Mouse (Mus musculus) CH12.LX (cell line): ENCODE results near the gene E2f2. TPM values are rescaled to one million over a fixed set of nuclear protein-coding genes. Genes with fewer than 3 reads are reported as not detected.

Source experiments
- DNase-seq: peaks from one replicate; pipeline ENCODE4 v3.0.0-alpha.2; 2013; ENCODE audit errors: extremely low read depth
- H3K27ac ChIP-seq: 2 replicates; pipeline ENCODE4 v1.5.1; 2012; ENCODE audit warnings: low read depth, mild to moderate bottlenecking, control low read depth, moderate library complexity; ENCODE audit not compliant: insufficient read depth
- H3K27me3 ChIP-seq: replicated peaks from 2 replicates; pipeline ENCODE3; 2012; ENCODE audit warnings: inconsistent platforms
- H3K36me3 ChIP-seq, 2 experiments: replicated peaks in 1 of 2; 2 replicates each; pipeline versions ENCODE3 to v1.6.1; 2012; ENCODE audit warnings: inconsistent platforms in 1 of 2, low read length in 1 of 2, mild to moderate bottlenecking in 1 of 2, mixed read lengths in 1 of 2, moderate library complexity in 1 of 2; ENCODE audit not compliant: control insufficient read depth in 1 of 2, insufficient read depth in 1 of 2
- H3K4me1 ChIP-seq, 2 experiments: 2 replicates each; pipeline ENCODE4 v1.6.1; 2012; ENCODE audit warnings: inconsistent platforms in 1 of 2, moderate library complexity in 1 of 2; ENCODE audit not compliant: insufficient read depth in 2 of 2, control insufficient read depth in 1 of 2
- H3K4me2 ChIP-seq: 2 replicates; pipeline ENCODE4 v1.6.1; 2012; ENCODE audit warnings: low read depth, mild to moderate bottlenecking, control low read depth; ENCODE audit not compliant: poor library complexity, insufficient read depth, severe bottlenecking
- H3K4me3 ChIP-seq, 3 experiments: fragments of 150-350 bp in 1 of 3; sonication (generic) in 1 of 3; replicated peaks in 1 of 3; 2 replicates each; pipeline versions ENCODE3 to v1.5.1; 2011 to 2012; ENCODE audit warnings: low read depth in 2 of 3, low read length in 2 of 3, mild to moderate bottlenecking in 2 of 3, moderate library complexity in 2 of 3, control low read depth in 1 of 3, improper control_type of control experiment in 1 of 3, inconsistent platforms in 1 of 3, mixed read lengths in 1 of 3; ENCODE audit not compliant: poor library complexity in 1 of 3
- H3K79me2 ChIP-seq: replicated peaks from 2 replicates; pipeline ENCODE4 v1.6.1; 2012; ENCODE audit warnings: mild to moderate bottlenecking, moderate library complexity; ENCODE audit not compliant: control insufficient read depth, poor library complexity, insufficient read depth, severe bottlenecking; ENCODE audit errors: extremely low read depth
- H3K9ac ChIP-seq: 2 replicates; pipeline ENCODE4 v1.6.1; 2012; ENCODE audit warnings: low read depth, mild to moderate bottlenecking, control low read depth, moderate library complexity; ENCODE audit not compliant: insufficient read depth
- H3K9me3 ChIP-seq: replicated peaks from 2 replicates; pipeline ENCODE3; 2012; ENCODE audit warnings: low read length, inconsistent platforms, mixed read lengths
- BHLHE40 ChIP-seq: IDR thresholded peaks from 2 replicates; pipeline ENCODE4 v1.6.1; 2011; ENCODE audit warnings: mild to moderate bottlenecking, low read depth, low read length, improper control_type of control experiment
- CHD1 ChIP-seq: IDR thresholded peaks from 2 replicates; pipeline ENCODE4 v1.6.1; 2012; ENCODE audit warnings: low read depth, low read length, improper control_type of control experiment, inconsistent platforms
- CTCF ChIP-seq, 2 experiments: IDR thresholded peaks in 1 of 2; conservative IDR thresholded peaks in 1 of 2; 2 replicates each; pipeline ENCODE4 v1.5.1; 2011 to 2012; ENCODE audit warnings: low read depth in 2 of 2, low read length in 2 of 2, improper control_type of control experiment in 1 of 2, inconsistent platforms in 1 of 2, mild to moderate bottlenecking in 1 of 2, moderate library complexity in 1 of 2
- EP300 ChIP-seq: IDR thresholded peaks from 2 replicates; pipeline ENCODE4 v1.6.1; 2011; ENCODE audit warnings: low read length, improper control_type of control experiment
- ETS1 ChIP-seq: conservative IDR thresholded peaks from 2 replicates; pipeline ENCODE4 v1.6.1; 2012; ENCODE audit warnings: low read depth, mild to moderate bottlenecking, inconsistent platforms, low read length, improper control_type of control experiment, moderate library complexity
- JUN ChIP-seq: IDR thresholded peaks from 2 replicates; pipeline ENCODE4 v1.6.1; 2011; ENCODE audit warnings: low read depth, mild to moderate bottlenecking, low read length, improper control_type of control experiment, moderate library complexity; ENCODE audit not compliant: insufficient read depth
- KAT2A ChIP-seq: IDR thresholded peaks from 2 replicates; pipeline ENCODE4 v1.6.1; 2012; ENCODE audit warnings: low read length, improper control_type of control experiment, inconsistent platforms; ENCODE audit not compliant: insufficient replicate concordance
- MAZ ChIP-seq: IDR thresholded peaks from 2 replicates; pipeline ENCODE4 v1.6.1; 2012; ENCODE audit warnings: low read depth, mild to moderate bottlenecking, inconsistent platforms, low read length, improper control_type of control experiment, moderate library complexity
- MYC ChIP-seq: IDR thresholded peaks from 2 replicates; pipeline ENCODE4 v1.6.1; 2011; ENCODE audit warnings: low read depth, mild to moderate bottlenecking, improper control_type of control experiment, low read length
- POLR2A ChIP-seq: IDR thresholded peaks from 2 replicates; pipeline ENCODE4 v1.6.1; 2011; ENCODE audit warnings: low read depth, mild to moderate bottlenecking, improper control_type of control experiment, low read length
- RAD21 ChIP-seq: IDR thresholded peaks from 2 replicates; pipeline ENCODE4 v1.6.1; 2011; ENCODE audit warnings: low read depth, mild to moderate bottlenecking, low read length, improper control_type of control experiment, moderate library complexity
- RCOR1 ChIP-seq: conservative IDR thresholded peaks from 2 replicates; pipeline ENCODE4 v1.6.1; 2012; ENCODE audit warnings: low read depth, mild to moderate bottlenecking, inconsistent platforms, low read length, improper control_type of control experiment
- SIN3A ChIP-seq: IDR thresholded peaks from 2 replicates; pipeline ENCODE4 v1.6.1; 2012; ENCODE audit warnings: low read length, improper control_type of control experiment, inconsistent platforms
- SMC3 ChIP-seq: IDR thresholded peaks from 2 replicates; pipeline ENCODE4 v1.6.1; 2011; ENCODE audit warnings: low read depth, low read length, improper control_type of control experiment
- USF2 ChIP-seq: conservative IDR thresholded peaks from 2 replicates; pipeline ENCODE4 v1.6.1; 2011; ENCODE audit warnings: low read depth, low read length, improper control_type of control experiment
- ZNF384 ChIP-seq: IDR thresholded peaks from 2 replicates; pipeline ENCODE4 v1.6.1; 2012; ENCODE audit warnings: low read depth, low read length, improper control_type of control experiment, inconsistent platforms
- dilution Hi-C: fragments of 300-500 bp; cut with MboI; formaldehyde crosslinking; loops from 2 replicates; pipeline ENCODE4 v1.14.3; 2020; ENCODE audit warnings: low sequenced_read_pairs; ENCODE audit not compliant: extremely low pct_unique_long_range_greater_than_20kb, extremely low pct_ligation_motif_present
- in situ Hi-C: fragments of 300-500 bp; cut with MboI; formaldehyde crosslinking; loops from 3 replicates; pipeline ENCODE4 v1.14.3; 2019; ENCODE audit warnings: low sequenced_read_pairs, low pct_ligation_motif_present, low pct_unique_long_range_greater_than_20kb, mixed read lengths
- polyA plus RNA-seq: library from polyadenylated mRNA; unstranded; fragments of >175 nt; gene quantifications from 2 replicates; pipeline ENCODE4 v1.2.1, GENCODE M21; 2012; ENCODE audit warnings: low read depth; ENCODE audit not compliant: insufficient read length
- total RNA-seq, 2 experiments: library from RNA; depleted of rRNA; stranded (reverse); fragments of 300-350 nt in 1 of 2; fragments of >200 nt in 1 of 2; gene quantifications; 2 replicates each; pipeline ENCODE4 v1.2.3; 2012 to 2014

E2f2 gene
- total and polyA plus RNA-seq, 3 experiments, result 3.9 to 7.2 (median 4.4) TPM

- peaks cover 10 to 14% of the 10 kb centered on the region in 2 experiments for H3K4me1 ChIP-seq
- in situ Hi-C loops (no loop called here), dilution Hi-C loops (no loop called here)
- H3K4me3 ChIP-seq, result no peak overlapping the region
- no peaks in the 10 kb centered on the region; the same call in 1 of the 2 replicates for H3K79me2 ChIP-seq
- H3K27me3 ChIP-seq, result no peaks in the 10 kb centered on the region
- no peaks in the 10 kb centered on the region for H3K9me3 ChIP-seq
- H3K27ac ChIP-seq, result no peak overlapping the region
- no peak overlapping the region for H3K9ac ChIP-seq
- H3K36me3 ChIP-seq, result peaks cover 68 to 89% of the 10 kb centered on the region in 2 experiments
- no peak overlapping the region for H3K4me2 ChIP-seq
- peak; percentile 74 for TF ChIP-seq ZNF384
- TF ChIP-seq SMC3, result peak; percentile 45
- peak; percentile 49 for TF ChIP-seq RAD21
- 0 out of 2 replicates have a peak, but pooled peaks have one; percentile 9 for TF ChIP-seq USF2
- no peak for TF ChIP-seq JUN
- no peak for TF ChIP-seq BHLHE40
- peak; percentile 18 to 61; a peak in 3 of 4 replicates for TF ChIP-seq CTCF (conservative IDR thresholded peaks at IDR 0.05 in 1 of 2, IDR thresholded peaks at IDR 0.05 in 1 of 2; ENCODE audit: low read depth in 2 of 2, low read length in 2 of 2)
- no peak for TF ChIP-seq MYC
- no peak for DNase-seq
Measured at GRCm38 (mm10) chr4:136188973-136189737, 17.0 kb downstream of the E2f2 start.

- Histone ChIP-seq H3K9ac (no peak overlapping the region), H3K4me3 (no peak overlapping the region), H3K9me3 (no peaks in the 10 kb centered on the region), H3K36me3 (peaks cover 63 to 91% of the 10 kb centered on the region in 2 experiments), H3K4me1 (peaks cover 4 to 9% of the 10 kb centered on the region in 2 experiments; a peak in 2 of 4 replicates), H3K4me2 (no peak overlapping the region), H3K27ac (no peak overlapping the region), H3K79me2 (no peaks in the 10 kb centered on the region), H3K27me3 (no peaks in the 10 kb centered on the region)
- dilution Hi-C loops (no loop called here), in situ Hi-C loops (no loop called here)
- no peak for TF ChIP-seq MYC
- TF ChIP-seq EP300, result no peak
- no peak for TF ChIP-seq RCOR1
- no peak for TF ChIP-seq USF2
- TF ChIP-seq POLR2A, result no peak
- TF ChIP-seq CHD1, result no peak
- TF ChIP-seq MAZ, result no peak
- no peak for TF ChIP-seq RAD21
- no peak for DNase-seq
Measured at GRCm38 (mm10) chr4:136189912-136190311, 17.7 kb downstream of the E2f2 start.

GRCm38 (mm10) chr4:136193571-136193970, 21.4 kb downstream of the E2f2 start:
- H3K9ac ChIP-seq, result no peak overlapping the region
- in situ Hi-C loops (no loop called here), dilution Hi-C loops (no loop called here)
- H3K4me3 ChIP-seq, result no peak overlapping the region
- DNase-seq, result no peak
- H3K4me2 ChIP-seq, result no peak overlapping the region
- no peaks in the 10 kb centered on the region for H3K27me3 ChIP-seq
- H3K36me3 ChIP-seq, result peaks cover 36 to 61% of the 10 kb centered on the region in 2 experiments
- TF ChIP-seq SIN3A (no peak), ETS1 (no peak), KAT2A (no peak)
- H3K79me2 ChIP-seq, result no peaks in the 10 kb centered on the region
- H3K9me3 ChIP-seq, result no peaks in the 10 kb centered on the region
- H3K4me1 ChIP-seq, result no peaks in the 10 kb centered on the region; a peak in 1 of 4 replicates
- no peak overlapping the region for H3K27ac ChIP-seq
